Mouse (Mus musculus): ENCODE measurements at regions not wholly inside any gene's neighbourhood (a gene's known extent, or its start where the extent isn't known, plus 50 kb on each side); places are given as distances from the start of the nearest gene placed in this dataset.

DNA sequence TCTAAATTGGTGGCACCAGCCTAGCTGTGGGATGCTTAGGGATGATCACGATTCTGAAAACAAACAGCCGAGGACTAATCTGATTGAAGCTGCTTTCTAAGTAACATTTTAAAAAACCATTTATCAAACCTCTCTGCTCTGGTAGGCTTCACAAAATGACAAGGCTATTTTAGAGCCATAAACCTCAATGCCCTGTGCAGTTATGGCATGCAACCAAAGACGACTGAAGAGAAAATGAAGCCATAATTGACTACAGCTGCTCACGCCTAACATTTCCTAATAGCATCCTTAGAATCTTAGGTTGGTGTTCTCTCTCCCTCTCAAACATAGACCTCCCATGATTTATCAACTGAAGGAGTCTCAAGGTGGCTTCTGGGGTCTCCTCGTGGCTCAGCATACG lies 484.3 kb downstream of the Isl1 start:
- TF ChIP-seq CTCF (IDR thresholded peaks at IDR 0.05; ENCODE audit: low read depth, low read length) (no peak), POLR2A (IDR thresholded peaks at IDR 0.05; ENCODE audit: extremely low read depth, insufficient read depth, low read length) (no peak)

All from liver, adult 2 months (tissue).